ENCODE assay signal across 16 mouse cellular contexts in the genomic region with DNA sequence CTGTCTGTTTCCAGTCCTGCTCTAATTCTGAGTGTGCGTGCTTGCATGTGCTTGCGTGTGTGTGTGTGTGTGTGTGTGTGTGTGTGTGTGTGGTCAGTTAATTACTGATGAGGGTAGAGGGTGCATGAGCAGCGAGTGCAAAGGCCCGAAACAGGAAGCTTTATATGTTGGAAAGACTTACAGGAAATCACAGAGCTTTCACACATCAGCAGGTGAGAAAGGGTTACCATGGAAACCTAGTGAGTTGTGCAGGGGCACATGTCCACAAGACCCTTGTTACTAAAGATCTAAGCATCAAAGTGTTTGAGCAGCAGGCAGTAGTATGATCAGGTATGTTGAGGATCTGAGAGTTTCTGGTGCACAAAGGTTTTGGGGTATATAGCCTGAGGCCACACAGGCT. TPM values are rescaled to one million over a fixed set of nuclear protein-coding genes. Genes with fewer than 3 reads are reported as not detected.
"Had no signal": no experiment of that assay in that cellular context is flagged by ENCODE, and none has a peak within 500 bp of the region (broad histone marks: within the 10 kb centered on the region; RNA-seq: fewer than 3 reads in every experiment).

No protein-coding gene starts in this region.

- H3K4me3 ChIP-seq: limb, embryonic 12.5 days; lung, embryonic 15.5 days; megakaryocyte, embryonic 14.5 days; midbrain, embryonic 12.5 days; neural tube, embryonic 12.5 days had no signal

- DNase-seq: kidney, adult 11 months; kidney, adult 9 months; kidney, postnatal 36 days; layer of hippocampus, adult 9-11 months; layer of hippocampus, postnatal 36 days; lung, postnatal 14 days; right cerebral cortex, postnatal 14 days; thymus, postnatal 36 days had no signal

- H3K9ac ChIP-seq: limb, embryonic 12.5 days; lung, embryonic 15.5 days; midbrain, embryonic 12.5 days; neural tube, embryonic 12.5 days had no signal

- H3K27me3 ChIP-seq: limb, embryonic 12.5 days; lung, embryonic 15.5 days; megakaryocyte, embryonic 14.5 days; midbrain, embryonic 12.5 days; neural tube, embryonic 12.5 days had no signal

- H3K27ac ChIP-seq: kidney, postnatal 0 days; limb, embryonic 12.5 days; lung, embryonic 15.5 days; macrophage; midbrain, embryonic 12.5 days; neural tube, embryonic 12.5 days had no signal

- H3K4me2 ChIP-seq: limb, embryonic 12.5 days; lung, embryonic 15.5 days; midbrain, embryonic 12.5 days; neural tube, embryonic 12.5 days had no signal

- H3K9me3 ChIP-seq: limb, embryonic 12.5 days; lung, embryonic 15.5 days; megakaryocyte, embryonic 14.5 days; midbrain, embryonic 12.5 days; neural tube, embryonic 12.5 days had no signal

RNA-seq across cellular contexts. Expression of gene Drc7, which starts 29.4 kb away (rescaled TPM):
- total RNA-seq: liver, adult 2 months had no signal
- polyA plus RNA-seq: kidney, postnatal 0 days; limb, embryonic 12.5 days; liver, adult 2 months; macrophage; midbrain, embryonic 12.5 days had no signal
